Mouse (Mus musculus) kidney, adult 2 months (tissue): ENCODE data around the gene Rnaseh2b. TPM values are rescaled to one million over a fixed set of nuclear protein-coding genes. Genes with fewer than 3 reads are reported as not detected.

Experiments used
- DNase-seq: peaks from one replicate; pipeline ENCODE4 v3.0.0; 2021
- H3K27ac ChIP-seq: fragments of 200-500 bp; 2 replicates; pipeline ENCODE4 v1.5.1; 2012; ENCODE audit warnings: low read depth, low read length, control low read depth, inconsistent platforms; ENCODE audit not compliant: insufficient read depth
- H3K27me3 ChIP-seq: fragments of 200-500 bp; replicated peaks from 2 replicates; pipeline ENCODE4 v1.6.1; 2012; ENCODE audit warnings: mild to moderate bottlenecking, moderate library complexity, low read length, inconsistent platforms; ENCODE audit not compliant: control insufficient read depth, insufficient read depth
- H3K36me3 ChIP-seq: fragments of 200-500 bp; 2 replicates; pipeline ENCODE4 v1.6.1; 2012; ENCODE audit warnings: mild to moderate bottlenecking, moderate library complexity, low read length, inconsistent platforms; ENCODE audit not compliant: control insufficient read depth, insufficient read depth
- H3K4me1 ChIP-seq: fragments of 200-500 bp; 2 replicates; pipeline ENCODE4 v1.6.1; 2011; ENCODE audit warnings: low read length; ENCODE audit not compliant: control insufficient read depth, insufficient read depth
- H3K4me3 ChIP-seq: fragments of 200-500 bp; 2 replicates; pipeline ENCODE4 v1.5.1; 2011; ENCODE audit warnings: mild to moderate bottlenecking, low read depth, low read length, control low read depth; ENCODE audit not compliant: insufficient read depth
- CTCF ChIP-seq: fragments of 200-500 bp; conservative IDR thresholded peaks from 2 replicates; pipeline ENCODE4 v1.5.1; 2011; ENCODE audit warnings: low read depth, mild to moderate bottlenecking, control low read depth, low read length, moderate library complexity, mixed read lengths; ENCODE audit not compliant: insufficient read depth, insufficient read length
- POLR2A ChIP-seq: fragments of 200-500 bp; IDR thresholded peaks from one replicate; pipeline ENCODE4 v1.6.1; 2011; ENCODE audit warnings: low read depth, low read length, control low read depth
- WGBS: fragments of 180-500 bp; shearing (Covaris S2); methylation state at CpG from one replicate; pipeline ENCODE4 v1.1.7; 2018; 5-methylcytosine and 5-hydroxymethylcytosine counted together
- polyA plus RNA-seq: library from polyadenylated mRNA; depleted of rRNA; stranded (reverse); fragments of >200 nt; gene quantifications from 2 replicates; pipeline ENCODE4 v1.2.3, GENCODE M21; 2012

Rnaseh2b gene
- polyA plus RNA-seq, 1 experiment: 8.4 TPM

GRCm38 (mm10) chr14:62329631-62330030, 37.2 kb downstream of the Rnaseh2b start:
- 0 out of 2 replicates have a peak, but pooled peaks cover 6% of the 10 kb centered on the region for H3K4me1 ChIP-seq
- 56% methylated on average over 3 of the region's 3 CpGs for WGBS
- TF ChIP-seq POLR2A (no peak), CTCF (no peak)

GRCm38 (mm10) chr14:62331457-62331856, 39.1 kb downstream of the Rnaseh2b start:
- Histone ChIP-seq H3K4me3 (peak overlapping the region; percentile 87), H3K36me3 (no peaks in the 10 kb centered on the region), H3K27ac (no peak overlapping the region), H3K27me3 (no peaks in the 10 kb centered on the region), H3K4me1 (0 out of 2 replicates have a peak, but pooled peaks cover 6% of the 10 kb centered on the region)
- no peak for TF ChIP-seq POLR2A
- no peak for TF ChIP-seq CTCF
- DNase-seq: no peak
- WGBS: 9% methylated on average over 6 of the region's 6 CpGs

More at GRCm38 (mm10) chr14:62329631-62330030, 37.2 kb downstream of the Rnaseh2b start:
- H3K27me3 ChIP-seq: no peaks in the 10 kb centered on the region
- DNase-seq: peak; percentile 63
- H3K4me3 ChIP-seq: no peak overlapping the region
- H3K27ac ChIP-seq: no peak overlapping the region
- H3K36me3 ChIP-seq: no peaks in the 10 kb centered on the region

GRCm38 (mm10) chr14:62331866-62332619, 39.7 kb downstream of the Rnaseh2b start:
- no peak for TF ChIP-seq CTCF
- TF ChIP-seq POLR2A: peak; percentile 4
- H3K4me3 ChIP-seq: peak overlapping the region; percentile 87
- H3K27ac ChIP-seq: peak overlapping the region; percentile 86
- WGBS: under 1% methylated on average over 62 of the region's 62 CpGs
- DNase-seq: peak; percentile 91
- 0 out of 2 replicates have a peak, but pooled peaks cover 6% of the 10 kb centered on the region for H3K4me1 ChIP-seq
- H3K27me3 ChIP-seq: no peaks in the 10 kb centered on the region
- no peaks in the 10 kb centered on the region for H3K36me3 ChIP-seq

- Histone ChIP-seq H3K27ac (no peak overlapping the region), H3K36me3 (no peaks in the 10 kb centered on the region), H3K4me1 (0 out of 2 replicates have a peak, but pooled peaks cover 4% of the 10 kb centered on the region), H3K4me3 (no peak overlapping the region), H3K27me3 (no peaks in the 10 kb centered on the region)
- DNase-seq: no peak
- WGBS: 71% methylated on average over 9 of the region's 9 CpGs
- no peak; the same call in 1 of the 2 replicates for TF ChIP-seq CTCF
- no peak for TF ChIP-seq POLR2A
Observed at GRCm38 (mm10) chr14:62333909-62334687, 41.7 kb downstream of the Rnaseh2b start.

DNA sequence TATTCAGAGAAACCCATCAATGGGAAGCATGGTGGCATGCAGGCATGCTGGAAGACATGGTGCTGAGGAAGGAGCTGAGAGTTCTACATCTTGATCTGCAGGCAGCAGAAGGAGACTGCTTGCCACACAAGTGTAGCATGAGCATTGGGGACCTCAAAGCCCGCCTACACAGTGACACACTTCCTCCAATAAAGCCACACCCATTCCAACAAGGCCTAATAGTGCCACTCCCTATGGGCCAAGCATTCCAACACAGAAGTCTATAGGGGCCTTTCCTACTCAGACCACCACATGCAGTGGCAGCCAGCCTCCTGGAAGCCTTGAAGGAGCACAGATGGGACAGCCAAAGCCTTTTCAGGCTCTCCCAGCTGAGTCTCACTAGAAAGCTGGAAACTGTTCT, 46.8 kb downstream of the Rnaseh2b start:
- Histone ChIP-seq H3K4me3 (no peak overlapping the region), H3K27me3 (no peaks in the 10 kb centered on the region), H3K4me1 (no peaks in the 10 kb centered on the region), H3K27ac (no peak overlapping the region), H3K36me3 (no peaks in the 10 kb centered on the region)
- no peak for TF ChIP-seq CTCF
- no peak for TF ChIP-seq POLR2A
- WGBS: 100% methylated on average over 1 of the region's 1 CpGs
- DNase-seq: no peak

DNA sequence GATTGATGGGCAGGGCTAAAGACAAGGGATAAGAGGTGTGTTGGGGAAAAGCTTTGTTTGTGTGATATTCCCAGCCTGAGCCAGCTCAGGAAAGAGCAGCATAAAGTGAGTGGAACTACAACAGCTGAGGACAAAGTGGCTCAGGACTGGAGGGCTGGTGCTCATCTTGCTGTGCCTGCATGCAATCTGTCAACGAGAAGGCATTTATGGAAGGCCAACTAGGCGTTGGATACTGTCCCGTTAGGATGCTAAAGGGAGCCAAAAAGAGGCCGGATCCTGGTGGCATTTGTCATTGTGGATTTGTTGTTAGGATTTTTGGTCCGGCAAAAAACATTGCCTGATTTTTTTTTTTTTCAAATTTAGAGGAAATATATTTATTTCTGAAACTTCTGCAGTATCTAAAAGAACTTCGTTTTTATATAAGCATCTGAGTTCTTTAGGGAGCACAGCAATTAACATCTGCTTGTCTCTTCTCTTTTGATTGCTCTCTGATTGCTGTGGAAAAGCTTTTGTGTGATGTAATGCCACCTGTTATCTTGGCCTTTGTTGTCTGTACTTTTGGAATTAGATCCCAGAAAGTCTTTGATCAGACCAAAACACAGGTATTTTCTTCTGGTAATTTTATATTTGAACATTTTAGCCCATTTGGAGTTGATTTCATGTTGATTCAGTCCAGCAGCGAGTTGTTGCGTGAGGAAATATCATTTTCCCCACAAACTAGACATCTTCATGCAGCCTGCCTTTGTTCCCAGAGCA, 49.7 kb downstream of the Rnaseh2b start:
- Histone ChIP-seq H3K27ac (no peak overlapping the region), H3K36me3 (no peaks in the 10 kb centered on the region), H3K4me3 (no peak overlapping the region), H3K27me3 (no peaks in the 10 kb centered on the region), H3K4me1 (no peaks in the 10 kb centered on the region)
- no peak for TF ChIP-seq CTCF
- no peak for TF ChIP-seq POLR2A
- WGBS: 62% methylated on average over 8 of the region's 8 CpGs
- no peak for DNase-seq

DNA sequence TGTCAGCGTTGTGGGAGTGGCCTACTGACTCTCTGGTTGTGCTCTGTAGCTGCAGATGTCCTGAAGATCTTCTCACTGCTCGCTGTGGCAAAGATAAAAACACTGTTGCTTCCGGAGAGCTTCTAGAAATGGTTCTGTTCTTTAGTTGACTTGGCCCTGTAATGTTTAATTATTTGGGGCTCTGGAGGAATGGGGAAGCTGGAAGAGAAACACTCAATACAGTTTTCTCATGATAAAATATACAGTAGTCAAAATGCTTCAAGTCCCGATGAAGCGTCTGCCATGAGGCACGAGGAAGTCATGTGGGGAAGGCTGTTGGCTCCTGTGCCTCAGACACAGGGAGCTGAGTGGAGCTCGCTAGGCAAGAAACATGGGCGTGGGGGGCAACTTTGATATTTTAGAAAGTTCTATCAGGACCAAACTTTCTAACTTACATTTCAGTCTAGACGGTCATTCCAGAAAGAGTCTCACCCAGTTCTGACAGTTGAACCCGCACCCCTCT, 50.3 kb downstream of the Rnaseh2b start:
- Histone ChIP-seq H3K4me3 (no peak overlapping the region), H3K27ac (no peak overlapping the region), H3K27me3 (no peaks in the 10 kb centered on the region), H3K4me1 (no peaks in the 10 kb centered on the region), H3K36me3 (no peaks in the 10 kb centered on the region)
- WGBS: 61% methylated on average over 10 of the region's 10 CpGs
- TF ChIP-seq POLR2A: no peak
- no peak for TF ChIP-seq CTCF
- no peak for DNase-seq
